Mouse (Mus musculus): ENCODE results near the gene Prpsap1.
A peak's percentile ranks its signal among the peaks of the same experiment; 100 is the strongest.
"Not testable (repeated sequence)": the region's sequence is repeated elsewhere in the genome, so short reads cannot be mapped to it uniquely, and the experiment has no call there.

Gene Prpsap1

DNA sequence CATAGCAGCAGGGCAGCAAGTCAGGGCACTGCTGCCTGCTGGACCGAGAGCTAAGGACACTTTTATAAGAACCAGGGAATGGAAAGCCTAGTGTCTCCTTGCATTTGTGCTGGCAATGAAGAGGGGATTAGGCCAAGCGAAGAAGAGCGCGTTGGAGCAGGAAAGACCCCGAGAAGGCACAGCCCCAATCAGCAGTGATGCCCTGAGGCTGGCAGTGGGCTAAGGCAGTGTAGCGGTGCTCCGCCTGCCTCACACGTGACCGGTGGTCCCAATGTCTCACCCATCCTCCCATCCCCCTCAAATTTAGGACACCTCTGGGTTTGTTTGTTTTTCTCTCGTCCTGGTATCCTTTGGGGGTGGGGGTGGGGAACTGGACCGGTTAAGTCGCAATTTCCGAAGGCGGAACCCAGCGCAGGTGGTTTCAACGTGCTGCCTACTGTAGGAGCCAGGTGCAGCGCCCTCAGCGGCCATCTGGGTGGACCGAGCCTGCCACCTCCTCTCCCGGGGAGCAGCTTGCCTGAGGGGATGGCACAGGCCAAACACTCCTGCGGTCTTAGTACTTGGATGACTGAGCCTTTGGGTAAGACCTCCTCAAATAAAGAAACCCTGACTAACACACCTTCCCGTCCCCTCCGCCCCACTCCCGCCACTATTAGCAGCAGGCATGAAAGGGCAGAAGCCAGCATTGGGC, 21.5 kb upstream of the Prpsap1 start:
- DNase-seq: no peak

DNA sequence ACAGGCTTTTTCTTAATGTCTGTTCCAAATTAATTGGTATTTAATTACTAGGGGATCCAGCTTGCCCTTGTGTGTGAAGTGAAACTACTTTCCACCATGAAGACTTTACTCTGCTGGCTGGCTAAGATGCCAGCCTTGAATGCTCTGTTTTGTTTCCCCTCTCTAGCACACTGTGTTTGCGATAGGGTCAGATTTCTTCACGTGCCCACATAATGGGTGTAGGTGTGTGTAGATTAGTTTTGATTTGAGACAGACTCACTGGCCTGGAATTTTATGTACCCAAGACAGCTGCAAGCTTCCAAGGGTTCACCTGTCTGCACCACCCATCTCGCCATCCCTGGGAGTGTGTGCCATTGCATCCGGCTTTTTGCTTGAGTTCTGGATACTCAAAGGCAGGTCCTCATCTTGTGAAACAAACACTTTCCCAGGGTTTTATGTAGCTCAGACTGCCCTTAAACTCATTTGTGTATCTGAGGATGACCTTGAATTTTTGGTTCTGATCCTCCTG, 19.6 kb upstream of the Prpsap1 start:
- DNase-seq: no peak

GRCm38 (mm10) chr11:116512987-116513386, 19.0 kb upstream of the Prpsap1 start:
- DNase-seq: no peak

GRCm38 (mm10) chr11:116512154-116512553, 18.2 kb upstream of the Prpsap1 start:
- no peak for DNase-seq

- no peak for DNase-seq
Observed at GRCm38 (mm10) chr11:116511301-116511868, 17.4 kb upstream of the Prpsap1 start.

GRCm38 (mm10) chr11:116508689-116509088, 14.7 kb upstream of the Prpsap1 start:
- no peak for DNase-seq

DNA sequence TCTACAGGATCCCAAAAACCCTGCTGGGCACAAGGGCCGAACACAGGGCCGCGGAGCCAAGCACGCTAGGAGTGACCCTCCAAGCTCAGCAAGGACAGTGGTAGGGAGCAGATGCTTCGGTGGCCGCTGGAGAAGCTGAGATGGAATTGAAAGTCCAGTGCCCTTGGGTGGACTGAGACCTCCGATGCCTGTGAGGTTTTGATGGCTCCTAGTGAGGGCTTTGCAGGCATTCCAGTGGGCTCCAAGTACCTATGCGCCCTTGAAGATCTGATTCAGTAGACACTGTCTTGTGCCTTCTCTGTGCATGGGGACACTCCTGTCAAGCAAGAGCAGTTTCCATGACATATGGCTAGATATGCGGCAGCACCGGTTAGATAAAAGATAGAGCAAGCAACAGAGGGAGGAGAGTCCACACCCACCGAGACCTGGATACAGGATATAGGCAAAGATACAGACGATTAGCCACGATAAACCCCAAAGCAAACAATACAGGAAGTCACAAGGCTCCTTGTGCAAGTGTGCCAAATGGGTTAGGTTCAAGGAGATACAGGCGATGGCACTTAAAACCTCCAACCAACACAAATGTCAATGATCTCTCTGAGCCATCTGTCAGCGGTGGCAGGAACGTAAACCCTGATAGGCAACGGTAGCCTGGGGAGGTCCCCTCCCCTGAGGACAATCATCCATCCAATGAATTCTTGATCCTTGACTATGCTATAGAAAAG, 12.3 kb upstream of the Prpsap1 start:
- DNase-seq: no peak

DNA sequence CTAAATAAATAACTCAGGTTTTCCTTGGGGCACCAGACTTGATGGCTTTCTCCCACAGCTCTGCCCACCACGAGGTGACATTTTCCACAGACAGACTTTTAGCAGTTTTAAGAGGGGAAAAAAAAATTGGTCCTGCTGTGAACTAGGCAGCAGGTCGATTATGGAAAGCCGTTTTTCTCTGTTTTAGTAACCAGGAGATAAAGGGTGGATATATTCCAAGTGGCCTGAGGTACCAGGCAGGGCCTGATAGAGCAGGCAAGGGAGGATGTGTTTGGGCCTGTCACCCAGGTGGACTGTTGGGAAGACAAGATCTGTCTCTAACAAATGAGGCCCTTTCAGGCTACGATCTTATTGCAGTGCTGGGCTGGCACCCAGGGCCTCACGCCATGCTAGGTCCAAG, 11.6 kb upstream of the Prpsap1 start:
- DNase-seq: no peak

DNA sequence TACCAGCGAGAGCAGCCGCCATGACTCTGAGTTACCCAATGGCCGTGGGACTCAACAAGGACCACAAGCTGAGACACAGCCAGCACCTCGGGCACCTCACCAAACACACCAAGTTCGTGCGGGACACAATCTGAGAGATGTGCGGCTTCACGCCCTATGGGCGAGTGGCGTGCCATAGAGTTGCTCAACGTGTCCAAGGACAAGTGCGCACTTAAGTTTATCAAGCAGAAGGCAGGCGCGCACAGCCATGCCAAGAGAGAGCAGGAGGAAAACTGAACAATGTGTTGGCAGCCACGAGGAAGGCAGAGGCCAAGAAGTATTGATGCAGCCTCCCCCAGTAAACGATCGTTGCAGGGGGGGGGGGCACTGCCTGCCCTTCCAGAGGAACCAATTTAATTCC, 10.5 kb upstream of the Prpsap1 start:
- peak; percentile 31 for DNase-seq

- peak; percentile 63 for DNase-seq
Observed at GRCm38 (mm10) chr11:116501005-116501746, 7.2 kb upstream of the Prpsap1 start.

GRCm38 (mm10) chr11:116499018-116499417, 5.0 kb upstream of the Prpsap1 start:
- DNase-seq: no peak

DNA sequence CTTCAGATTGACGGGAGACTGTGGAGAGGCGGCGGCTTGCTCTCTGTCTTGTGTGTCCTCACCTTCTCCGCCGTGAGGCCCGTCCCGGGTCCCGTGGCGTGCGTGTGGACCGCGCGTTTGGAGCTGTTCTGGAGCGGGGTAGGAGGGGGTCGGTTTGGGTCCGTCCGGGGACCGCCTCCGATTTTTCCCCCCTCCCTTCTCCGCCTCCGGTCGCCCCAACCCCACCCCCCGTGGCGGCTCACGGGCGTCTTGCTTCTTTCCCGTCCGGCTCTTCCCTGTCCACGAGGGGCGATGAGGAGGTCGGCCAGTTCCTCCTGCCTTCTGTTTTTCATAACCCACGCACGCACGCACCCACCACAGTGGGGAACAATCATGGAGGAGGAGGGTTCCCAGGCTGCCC, 4.6 kb upstream of the Prpsap1 start:
- DNase-seq: no peak

DNA sequence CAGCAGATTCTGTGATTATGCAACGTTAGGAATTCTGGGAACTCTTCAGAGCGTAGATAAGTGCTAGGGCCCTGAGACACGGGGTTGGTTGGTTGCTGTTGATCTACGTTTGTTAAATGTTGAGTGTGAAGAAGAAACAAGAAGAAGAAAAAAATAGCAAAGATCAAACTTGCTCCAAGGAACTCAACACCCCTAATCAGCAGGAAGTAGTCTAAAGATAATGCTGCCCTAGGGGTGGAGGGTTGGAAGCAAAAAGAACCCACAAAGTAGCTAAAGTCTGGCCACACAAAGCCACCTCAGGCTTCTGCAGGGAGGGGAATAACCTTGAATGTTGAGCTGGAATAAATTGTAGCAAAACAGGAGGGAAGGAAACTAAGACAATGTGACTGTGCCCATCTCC, 3.3 kb upstream of the Prpsap1 start:
- no peak for DNase-seq

- DNase-seq: peak; percentile 93
Observed at GRCm38 (mm10) chr11:116494474-116495174, 622 bp upstream of the Prpsap1 start.

DNA sequence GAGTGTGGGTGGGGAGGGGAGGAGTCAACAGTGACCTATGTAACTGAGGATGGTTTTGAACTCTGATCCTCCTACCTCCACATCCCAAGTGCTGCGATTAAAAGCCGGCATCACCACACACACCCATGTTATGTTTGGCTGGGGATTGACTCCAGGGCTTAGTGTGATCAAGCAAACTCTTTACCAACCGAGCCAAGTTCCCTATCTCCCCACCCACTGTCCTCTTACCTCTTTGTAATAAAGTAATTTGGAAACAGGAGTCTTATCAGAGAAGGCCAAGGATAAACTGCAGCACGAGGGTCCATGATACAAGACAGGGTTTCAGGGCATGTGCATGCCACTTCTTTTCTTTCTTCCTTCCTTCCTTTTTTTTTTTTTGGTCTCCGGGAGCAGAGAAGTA, 811 bp downstream of the Prpsap1 start:
- no peak for DNase-seq

DNA sequence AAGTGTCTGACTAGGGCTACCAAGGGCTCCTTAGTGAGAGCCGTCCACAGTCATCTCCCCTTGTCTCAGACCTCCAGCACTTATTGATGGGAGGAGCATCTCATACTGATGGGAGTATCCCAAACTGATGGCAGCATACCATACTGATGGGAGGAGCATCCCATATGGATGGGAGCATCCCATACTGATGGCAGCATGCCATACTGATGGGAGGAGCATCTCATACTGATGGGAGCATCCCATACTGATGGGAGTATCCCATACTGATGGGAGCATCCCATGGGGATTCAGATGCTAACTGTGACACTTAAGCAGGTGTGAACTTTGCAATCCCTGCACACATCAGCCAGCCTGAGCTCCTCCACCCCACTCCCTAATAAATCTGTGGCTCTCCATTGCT, 1.5 kb downstream of the Prpsap1 start:
- DNase-seq: not testable (repeated sequence)

GRCm38 (mm10) chr11:116491338-116491737, 2.7 kb downstream of the Prpsap1 start:
- DNase-seq: no peak

DNA sequence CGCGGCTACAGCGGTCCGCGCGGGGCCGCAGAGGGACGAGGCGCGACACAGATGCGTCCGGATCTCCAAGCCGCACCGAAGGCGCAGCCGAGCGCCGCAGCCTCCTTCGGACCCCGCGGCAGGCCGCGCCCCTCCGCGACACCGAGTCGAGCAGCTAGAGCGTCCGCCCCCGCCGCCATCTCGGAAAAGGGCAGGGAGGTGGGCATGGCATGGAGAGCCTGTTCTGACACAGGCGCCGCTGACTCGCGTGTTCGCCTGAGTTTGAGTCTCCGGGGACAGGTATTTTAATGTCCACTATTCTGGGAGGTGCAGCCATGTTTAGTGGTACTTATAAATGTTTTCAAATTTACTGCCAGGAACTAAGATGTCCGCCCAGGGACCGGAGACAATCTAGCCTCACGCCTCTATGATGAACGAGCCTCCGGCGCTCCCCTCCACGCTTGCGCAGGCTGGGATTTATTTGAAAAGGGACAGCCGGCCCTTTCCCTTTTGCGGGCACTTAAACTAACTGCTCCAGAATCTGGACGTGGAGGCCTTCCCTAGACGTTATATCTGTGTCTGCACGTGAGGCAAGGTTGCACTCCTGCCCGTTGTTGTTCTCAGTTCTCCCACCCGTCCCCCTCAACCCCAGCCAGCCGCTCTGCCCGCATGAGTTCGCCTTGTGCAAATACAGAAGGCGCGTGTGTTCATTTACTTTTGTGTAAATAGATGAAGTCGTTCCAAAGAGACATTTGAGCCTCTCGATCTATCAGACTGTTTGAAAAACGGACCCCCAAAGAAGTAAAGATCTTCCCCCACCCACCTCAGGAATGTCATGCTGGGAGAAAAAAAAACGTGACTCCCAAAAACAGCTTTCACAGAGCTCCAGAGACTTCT, 3.5 kb downstream of the Prpsap1 start:
- peak; percentile 93 for DNase-seq

- DNase-seq: no peak
Observed at GRCm38 (mm10) chr11:116489771-116490231, 4.2 kb downstream of the Prpsap1 start.

- DNase-seq: no peak
Observed at GRCm38 (mm10) chr11:116488693-116489375, 5.2 kb downstream of the Prpsap1 start.

DNA sequence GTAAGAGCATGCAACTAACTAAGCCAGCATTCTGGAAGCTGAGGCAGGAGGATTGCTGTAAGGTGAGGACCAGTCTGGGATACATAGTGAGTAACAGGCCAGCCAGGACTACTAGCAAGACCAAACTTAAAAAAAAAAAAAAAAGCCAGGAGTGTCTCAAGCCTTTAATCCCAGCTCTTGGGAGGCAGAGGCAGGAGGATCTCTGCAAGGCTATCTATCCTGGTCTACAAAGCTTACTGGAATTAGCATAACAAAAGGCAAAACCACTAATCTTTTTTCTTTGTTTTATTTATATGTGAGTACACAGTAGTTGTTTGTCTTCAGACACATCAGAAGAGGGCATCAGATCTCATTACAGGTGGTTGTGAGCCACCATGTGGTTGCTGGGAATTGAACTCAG, 5.8 kb downstream of the Prpsap1 start:
- DNase-seq: no peak

Data from lung, postnatal 10 days (tissue).